Mouse (Mus musculus): ENCODE measurements at regions not wholly inside any gene's neighbourhood (a gene's known extent, or its start where the extent isn't known, plus 50 kb on each side); places are given as distances from the start of the nearest gene placed in this dataset.

DNA sequence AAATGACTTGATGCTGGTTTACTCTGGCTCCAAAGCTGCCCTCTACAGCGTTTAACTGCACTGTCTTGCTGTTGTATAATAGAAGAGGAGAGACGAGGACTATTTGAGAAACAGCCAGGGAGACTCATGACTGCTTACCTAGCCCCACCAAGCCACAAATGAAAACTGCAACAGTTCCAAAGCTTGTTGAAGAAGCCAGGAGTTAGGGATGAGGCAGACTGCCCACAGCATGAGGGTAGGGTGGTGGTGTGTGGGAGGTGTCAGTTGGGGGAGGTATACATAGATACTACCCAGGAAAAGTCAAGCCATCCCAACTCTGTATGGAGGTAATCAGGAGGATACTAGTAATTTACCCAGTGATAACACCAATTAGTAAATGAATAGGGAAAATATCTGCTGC is 55.5 kb upstream of the Lama4 start:
- TF ChIP-seq CTCF (IDR thresholded peaks at IDR 0.05; ENCODE audit: extremely low read depth, insufficient read depth, insufficient read length, insufficient replicate concordance) (no peak), POLR2A (IDR thresholded peaks at IDR 0.05; ENCODE audit: low read depth, low read length) (no peak)

Data from spleen, adult 2 months (tissue).